Mouse (Mus musculus) heart, embryonic 14.5 days (tissue): ENCODE results near the gene Csrnp2. TPM values are rescaled to one million over a fixed set of nuclear protein-coding genes. Genes with fewer than 3 reads are reported as not detected.

Source experiments
- ATAC-seq: fragments of 200-750 bp; cut with Nextera tagmentation; 2 replicates; pipeline ENCODE4 v1.8.0; 2017; ENCODE audit warnings: low read depth, moderate TSS enrichment; ENCODE audit not compliant: insufficient number of reproducible peaks, insufficient read depth, low FRiP score
- H3K27ac ChIP-seq, 2 experiments: fragments of 200-500 bp in 1 of 2; fragments of 300-500 bp in 1 of 2; sonication (generic) in 1 of 2; replicated peaks in 1 of 2; 2 replicates each; pipeline ENCODE4 v1.5.1; 2012 to 2014; ENCODE audit warnings: low read depth in 2 of 2, low read length in 2 of 2, control low read depth in 1 of 2, mild to moderate bottlenecking in 1 of 2, mixed read lengths in 1 of 2; ENCODE audit not compliant: control insufficient read depth in 1 of 2, insufficient read depth in 1 of 2
- H3K27me3 ChIP-seq: fragments of 300-500 bp; sonication (generic); 2 replicates; pipeline ENCODE4 v1.6.1; 2014; ENCODE audit warnings: mild to moderate bottlenecking, low read length, control low read depth; ENCODE audit not compliant: control insufficient read depth, insufficient read depth
- H3K36me3 ChIP-seq: fragments of 300-500 bp; sonication (generic); 2 replicates; pipeline ENCODE4 v1.6.1; 2014; ENCODE audit warnings: mild to moderate bottlenecking, control low read depth, low read length, mixed read lengths; ENCODE audit not compliant: control insufficient read depth, insufficient read depth
- H3K4me1 ChIP-seq, 2 experiments: fragments of 200-500 bp in 1 of 2; fragments of 300-500 bp in 1 of 2; sonication (generic) in 1 of 2; 2 replicates each; pipeline ENCODE4 v1.6.1; 2012 to 2014; ENCODE audit warnings: low read length in 2 of 2, control low read depth in 1 of 2, mixed read lengths in 1 of 2; ENCODE audit not compliant: control insufficient read depth in 2 of 2, insufficient read depth in 2 of 2
- H3K4me2 ChIP-seq: fragments of 300-500 bp; sonication (generic); 2 replicates; pipeline ENCODE4 v1.6.1; 2014; ENCODE audit warnings: mild to moderate bottlenecking, low read length
- H3K4me3 ChIP-seq, 2 experiments: fragments of 200-500 bp in 1 of 2; fragments of 300-500 bp in 1 of 2; sonication (generic) in 1 of 2; 2 replicates each; pipeline ENCODE4 v1.5.1; 2012 to 2014; ENCODE audit warnings: low read length in 2 of 2, mild to moderate bottlenecking in 2 of 2, control low read depth in 1 of 2, low read depth in 1 of 2, moderate library complexity in 1 of 2; ENCODE audit not compliant: control insufficient read depth in 1 of 2, insufficient read depth in 1 of 2
- H3K9ac ChIP-seq: fragments of 300-500 bp; sonication (generic); 2 replicates; pipeline ENCODE4 v1.6.1; 2014; ENCODE audit warnings: mild to moderate bottlenecking, low read length
- H3K9me3 ChIP-seq: fragments of 300-500 bp; sonication (generic); 2 replicates; pipeline ENCODE4 v1.6.1; 2016; ENCODE audit warnings: low read length, control low read depth; ENCODE audit not compliant: control insufficient read depth
- WGBS: fragments of 180-500 bp; shearing (Covaris S2); extraction: QIAGEN DNeasy Blood & Tissue Kit; methylation state at CpG from one replicate; pipeline ENCODE4 v1.1.7; 2014; 5-methylcytosine and 5-hydroxymethylcytosine counted together
- polyA plus RNA-seq: library from polyadenylated mRNA; unstranded; fragments of >200 nt; fragmentation: Nextera tagmentation; extraction: Ambion mirVana; gene quantifications from 2 replicates; pipeline ENCODE4 v1.2.1, GENCODE M21; 2014

Csrnp2 gene
- polyA plus RNA-seq, 1 experiment from 2014 or later, result 8.1 TPM

- no peak overlapping the region for H3K4me2 ChIP-seq
- WGBS, result 25% methylated on average over 6 of the region's 6 CpGs
- H3K4me3 ChIP-seq, result no peak overlapping the region
- H3K36me3 ChIP-seq, result no peaks in the 10 kb centered on the region
- H3K4me1 ChIP-seq, result peaks cover 7 to 10% of the 10 kb centered on the region in 2 experiments
- no peak for ATAC-seq
- H3K9ac ChIP-seq, result no peak overlapping the region
- H3K9me3 ChIP-seq, result no peaks in the 10 kb centered on the region
- H3K27ac ChIP-seq, result no peak overlapping the region
- H3K27me3 ChIP-seq, result no peaks in the 10 kb centered on the region
Observed at GRCm38 (mm10) chr15:100463712-100464111, 31.6 kb downstream of the Csrnp2 start.

GRCm38 (mm10) chr15:100462086-100462485 is 33.2 kb downstream of the Csrnp2 start:
- H3K4me1 ChIP-seq, result peaks cover 0 to 5% of the 10 kb centered on the region in 2 experiments; a peak in 2 of 4 replicates
- ATAC-seq, result no peak
- H3K4me3 ChIP-seq, result no peak overlapping the region
- H3K4me2 ChIP-seq, result no peak overlapping the region
- 78% methylated on average over 5 of the region's 5 CpGs for WGBS
- no peaks in the 10 kb centered on the region for H3K9me3 ChIP-seq
- no peak overlapping the region for H3K27ac ChIP-seq
- H3K27me3 ChIP-seq, result no peaks in the 10 kb centered on the region
- H3K36me3 ChIP-seq, result no peaks in the 10 kb centered on the region
- H3K9ac ChIP-seq, result no peak overlapping the region

- no peak for ATAC-seq
- Histone ChIP-seq H3K4me2 (no peak overlapping the region), H3K9ac (no peak overlapping the region), H3K4me3 (no peak overlapping the region), H3K27me3 (no peaks in the 10 kb centered on the region), H3K36me3 (no peaks in the 10 kb centered on the region), H3K4me1 (peaks cover 0 to 5% of the 10 kb centered on the region in 2 experiments; a peak in 2 of 4 replicates), H3K27ac (no peak overlapping the region), H3K9me3 (no peaks in the 10 kb centered on the region)
- WGBS, result 44% methylated on average over 9 of the region's 9 CpGs
Observed at GRCm38 (mm10) chr15:100461646-100462045, 33.6 kb downstream of the Csrnp2 start.

- peaks cover 0 to 5% of the 10 kb centered on the region in 2 experiments; a peak in 2 of 4 replicates for H3K4me1 ChIP-seq
- H3K27ac ChIP-seq, result no peak overlapping the region
- peak overlapping the region; percentile 42; the same call in 1 of the 2 replicates for H3K4me2 ChIP-seq
- H3K9me3 ChIP-seq, result no peaks in the 10 kb centered on the region
- no peaks in the 10 kb centered on the region for H3K36me3 ChIP-seq
- 8% methylated on average over 12 of the region's 12 CpGs for WGBS
- no peak for ATAC-seq
- H3K27me3 ChIP-seq, result no peaks in the 10 kb centered on the region
- H3K4me3 ChIP-seq, result no peak overlapping the region
- no peak overlapping the region for H3K9ac ChIP-seq
Observed at GRCm38 (mm10) chr15:100460942-100461341, 34.3 kb downstream of the Csrnp2 start.

GRCm38 (mm10) chr15:100458055-100458454 is 37.2 kb downstream of the Csrnp2 start:
- ATAC-seq, result no peak
- Histone ChIP-seq H3K36me3 (no peaks in the 10 kb centered on the region), H3K4me3 (no peak overlapping the region), H3K9me3 (no peaks in the 10 kb centered on the region), H3K9ac (no peak overlapping the region), H3K27ac (no peak overlapping the region), H3K4me2 (no peak overlapping the region), H3K27me3 (no peaks in the 10 kb centered on the region), H3K4me1 (peaks cover 0 to 5% of the 10 kb centered on the region in 2 experiments; a peak in 2 of 4 replicates)
- WGBS, result 36% methylated on average over 10 of the region's 10 CpGs

GRCm38 (mm10) chr15:100457340-100457739 is 37.9 kb downstream of the Csrnp2 start:
- no peak for ATAC-seq
- H3K4me2 ChIP-seq, result peak overlapping the region; percentile 31
- no peaks in the 10 kb centered on the region for H3K9me3 ChIP-seq
- no peak overlapping the region for H3K4me3 ChIP-seq
- no peak overlapping the region for H3K27ac ChIP-seq
- WGBS, result 3% methylated on average over 17 of the region's 17 CpGs
- H3K36me3 ChIP-seq, result no peaks in the 10 kb centered on the region
- peaks cover 0 to 5% of the 10 kb centered on the region in 2 experiments; a peak in 2 of 4 replicates for H3K4me1 ChIP-seq
- no peaks in the 10 kb centered on the region for H3K27me3 ChIP-seq
- H3K9ac ChIP-seq, result no peak overlapping the region

GRCm38 (mm10) chr15:100456356-100456991 is 38.8 kb downstream of the Csrnp2 start:
- ATAC-seq, result no peak
- H3K9ac ChIP-seq, result no peak overlapping the region
- no peak overlapping the region for H3K4me2 ChIP-seq
- no peaks in the 10 kb centered on the region for H3K36me3 ChIP-seq
- no peaks in the 10 kb centered on the region for H3K27me3 ChIP-seq
- no peak overlapping the region for H3K4me3 ChIP-seq
- no peak overlapping the region for H3K27ac ChIP-seq
- peaks cover 0 to 2% of the 10 kb centered on the region in 2 experiments; a peak in 2 of 4 replicates for H3K4me1 ChIP-seq
- 63% methylated on average over 7 of the region's 7 CpGs for WGBS
- no peaks in the 10 kb centered on the region for H3K9me3 ChIP-seq

GRCm38 (mm10) chr15:100452486-100452885 is 42.8 kb downstream of the Csrnp2 start:
- H3K4me2 ChIP-seq, result no peak overlapping the region
- no peaks in the 10 kb centered on the region for H3K27me3 ChIP-seq
- H3K4me1 ChIP-seq, result no peaks in the 10 kb centered on the region
- no peak overlapping the region for H3K27ac ChIP-seq
- 67% methylated on average over 11 of the region's 11 CpGs for WGBS
- H3K36me3 ChIP-seq, result no peaks in the 10 kb centered on the region
- no peak overlapping the region for H3K4me3 ChIP-seq
- no peak overlapping the region for H3K9ac ChIP-seq
- ATAC-seq, result no peak
- no peaks in the 10 kb centered on the region for H3K9me3 ChIP-seq
